Mouse (Mus musculus): ENCODE results near the gene Pcgf5. TPM values are rescaled to one million over a fixed set of nuclear protein-coding genes. Genes with fewer than 3 reads are reported as not detected.

Gene Pcgf5
- polyA plus RNA-seq, 1 experiment from 2014 or later: 12.3 TPM

GRCm38 (mm10) chr19:36377729-36378128 lies 29.6 kb downstream of the Pcgf5 start:
- no peak; the same call in 1 of the 2 replicates for ATAC-seq
- Histone ChIP-seq H3K36me3 (ENCODE audit: control insufficient read depth, insufficient read depth) (no peaks in the 10 kb centered on the region), H3K27ac (ENCODE audit: low read length) (no peak overlapping the region), H3K4me3 (replicated peaks; ENCODE audit: low read length) (no peak overlapping the region), H3K4me1 (replicated peaks; ENCODE audit: control insufficient read depth, insufficient read depth, low read length) (no peaks in the 10 kb centered on the region), H3K27me3 (replicated peaks; ENCODE audit: control insufficient read depth, insufficient read depth, low read length) (no peaks in the 10 kb centered on the region), H3K9me3 (ENCODE audit: control insufficient read depth, low read length) (no peaks in the 10 kb centered on the region), H3K4me2 (ENCODE audit: low read length) (no peak overlapping the region), H3K9ac (replicated peaks; ENCODE audit: low read depth, low read length) (no peak overlapping the region)
- WGBS: 78% methylated on average over 7 of the region's 7 CpGs

- 59% methylated on average over 15 of the region's 15 CpGs for WGBS
- ATAC-seq: no peak
- H3K27me3 ChIP-seq (replicated peaks; ENCODE audit: control insufficient read depth, insufficient read depth, low read length): no peaks in the 10 kb centered on the region
Observed at GRCm38 (mm10) chr19:36378511-36379232, 30.6 kb downstream of the Pcgf5 start.

GRCm38 (mm10) chr19:36382901-36383300 lies 34.8 kb downstream of the Pcgf5 start:
- WGBS: 89% methylated on average over 3 of the region's 3 CpGs
- Histone ChIP-seq H3K4me1 (replicated peaks; ENCODE audit: control insufficient read depth, insufficient read depth, low read length) (no peaks in the 10 kb centered on the region), H3K9me3 (ENCODE audit: control insufficient read depth, low read length) (no peaks in the 10 kb centered on the region), H3K4me2 (ENCODE audit: low read length) (no peak overlapping the region), H3K36me3 (ENCODE audit: control insufficient read depth, insufficient read depth) (no peaks in the 10 kb centered on the region), H3K4me3 (replicated peaks; ENCODE audit: low read length) (no peak overlapping the region), H3K27ac (ENCODE audit: low read length) (no peak overlapping the region), H3K9ac (replicated peaks; ENCODE audit: low read depth, low read length) (no peak overlapping the region), H3K27me3 (replicated peaks; ENCODE audit: control insufficient read depth, insufficient read depth, low read length) (no peaks in the 10 kb centered on the region)
- ATAC-seq: no peak

More at GRCm38 (mm10) chr19:36378511-36379232, 30.6 kb downstream of the Pcgf5 start:
- Histone ChIP-seq H3K36me3 (ENCODE audit: control insufficient read depth, insufficient read depth) (no peaks in the 10 kb centered on the region), H3K4me1 (replicated peaks; ENCODE audit: control insufficient read depth, insufficient read depth, low read length) (no peaks in the 10 kb centered on the region), H3K27ac (ENCODE audit: low read length) (no peak overlapping the region), H3K4me3 (replicated peaks; ENCODE audit: low read length) (no peak overlapping the region), H3K9me3 (ENCODE audit: control insufficient read depth, low read length) (no peaks in the 10 kb centered on the region), H3K4me2 (ENCODE audit: low read length) (no peak overlapping the region), H3K9ac (replicated peaks; ENCODE audit: low read depth, low read length) (no peak overlapping the region)

- WGBS: 91% methylated on average over 5 of the region's 5 CpGs
- H3K36me3 ChIP-seq (ENCODE audit: control insufficient read depth, insufficient read depth): no peaks in the 10 kb centered on the region
- no peaks in the 10 kb centered on the region for H3K9me3 ChIP-seq (ENCODE audit: control insufficient read depth, low read length)
- no peak overlapping the region for H3K4me2 ChIP-seq (ENCODE audit: low read length)
- ATAC-seq: no peak
- H3K4me3 ChIP-seq (replicated peaks; ENCODE audit: low read length): no peak overlapping the region
- H3K27me3 ChIP-seq (replicated peaks; ENCODE audit: control insufficient read depth, insufficient read depth, low read length): no peaks in the 10 kb centered on the region
- no peak overlapping the region for H3K27ac ChIP-seq (ENCODE audit: low read length)
- no peak overlapping the region for H3K9ac ChIP-seq (replicated peaks; ENCODE audit: low read depth, low read length)
- H3K4me1 ChIP-seq (replicated peaks; ENCODE audit: control insufficient read depth, insufficient read depth, low read length): no peaks in the 10 kb centered on the region
Observed at GRCm38 (mm10) chr19:36383977-36384376, 35.9 kb downstream of the Pcgf5 start.

GRCm38 (mm10) chr19:36384426-36384825 lies 36.3 kb downstream of the Pcgf5 start:
- Histone ChIP-seq H3K9me3 (ENCODE audit: control insufficient read depth, low read length) (no peaks in the 10 kb centered on the region), H3K4me2 (ENCODE audit: low read length) (no peak overlapping the region), H3K36me3 (ENCODE audit: control insufficient read depth, insufficient read depth) (no peaks in the 10 kb centered on the region), H3K27me3 (replicated peaks; ENCODE audit: control insufficient read depth, insufficient read depth, low read length) (no peaks in the 10 kb centered on the region), H3K9ac (replicated peaks; ENCODE audit: low read depth, low read length) (no peak overlapping the region), H3K4me3 (replicated peaks; ENCODE audit: low read length) (no peak overlapping the region), H3K27ac (ENCODE audit: low read length) (no peak overlapping the region), H3K4me1 (replicated peaks; ENCODE audit: control insufficient read depth, insufficient read depth, low read length) (no peaks in the 10 kb centered on the region)
- no peak for ATAC-seq
- WGBS: 15% methylated on average over 2 of the region's 2 CpGs

- H3K9me3 ChIP-seq (ENCODE audit: control insufficient read depth, low read length): no peaks in the 10 kb centered on the region
- no peak overlapping the region for H3K9ac ChIP-seq (replicated peaks; ENCODE audit: low read depth, low read length)
- H3K4me3 ChIP-seq (replicated peaks; ENCODE audit: low read length): no peak overlapping the region
- 68% methylated on average over 5 of the region's 5 CpGs for WGBS
- no peak for ATAC-seq
- no peaks in the 10 kb centered on the region for H3K36me3 ChIP-seq (ENCODE audit: control insufficient read depth, insufficient read depth)
- H3K4me2 ChIP-seq (ENCODE audit: low read length): no peak overlapping the region
- H3K27ac ChIP-seq (ENCODE audit: low read length): no peak overlapping the region
- H3K27me3 ChIP-seq (replicated peaks; ENCODE audit: control insufficient read depth, insufficient read depth, low read length): no peaks in the 10 kb centered on the region
- H3K4me1 ChIP-seq (replicated peaks; ENCODE audit: control insufficient read depth, insufficient read depth, low read length): no peaks in the 10 kb centered on the region
Observed at GRCm38 (mm10) chr19:36388502-36388901, 40.4 kb downstream of the Pcgf5 start.

GRCm38 (mm10) chr19:36390714-36391113 lies 42.6 kb downstream of the Pcgf5 start:
- 67% methylated on average over 1 of the region's 1 CpGs for WGBS
- Histone ChIP-seq H3K27me3 (replicated peaks; ENCODE audit: control insufficient read depth, insufficient read depth, low read length) (no peaks in the 10 kb centered on the region), H3K9me3 (ENCODE audit: control insufficient read depth, low read length) (no peaks in the 10 kb centered on the region), H3K4me1 (replicated peaks; ENCODE audit: control insufficient read depth, insufficient read depth, low read length) (no peaks in the 10 kb centered on the region), H3K36me3 (ENCODE audit: control insufficient read depth, insufficient read depth) (no peaks in the 10 kb centered on the region), H3K4me3 (replicated peaks; ENCODE audit: low read length) (no peak overlapping the region), H3K27ac (ENCODE audit: low read length) (no peak overlapping the region), H3K4me2 (ENCODE audit: low read length) (no peak overlapping the region), H3K9ac (replicated peaks; ENCODE audit: low read depth, low read length) (no peak overlapping the region)
- no peak for ATAC-seq

- Histone ChIP-seq H3K4me2 (ENCODE audit: low read length) (no peak overlapping the region), H3K4me3 (replicated peaks; ENCODE audit: low read length) (no peak overlapping the region), H3K9me3 (ENCODE audit: control insufficient read depth, low read length) (no peaks in the 10 kb centered on the region), H3K4me1 (replicated peaks; ENCODE audit: control insufficient read depth, insufficient read depth, low read length) (no peaks in the 10 kb centered on the region), H3K9ac (replicated peaks; ENCODE audit: low read depth, low read length) (no peak overlapping the region), H3K27ac (ENCODE audit: low read length) (no peak overlapping the region), H3K27me3 (replicated peaks; ENCODE audit: control insufficient read depth, insufficient read depth, low read length) (no peaks in the 10 kb centered on the region), H3K36me3 (ENCODE audit: control insufficient read depth, insufficient read depth) (no peaks in the 10 kb centered on the region)
- no peak for ATAC-seq
- 79% methylated on average over 3 of the region's 3 CpGs for WGBS
Observed at GRCm38 (mm10) chr19:36398500-36398899, 50.4 kb downstream of the Pcgf5 start.

GRCm38 (mm10) chr19:36408352-36409100 lies 60.4 kb downstream of the Pcgf5 start:
- no peaks in the 10 kb centered on the region for H3K36me3 ChIP-seq (ENCODE audit: control insufficient read depth, insufficient read depth)
- no peaks in the 10 kb centered on the region for H3K27me3 ChIP-seq (replicated peaks; ENCODE audit: control insufficient read depth, insufficient read depth, low read length)
- peaks cover 5% of the 10 kb centered on the region; the same call in 1 of the 2 replicates for H3K4me1 ChIP-seq (replicated peaks; ENCODE audit: control insufficient read depth, insufficient read depth, low read length)
- H3K9me3 ChIP-seq (ENCODE audit: control insufficient read depth, low read length): no peaks in the 10 kb centered on the region
- no peak overlapping the region for H3K9ac ChIP-seq (replicated peaks; ENCODE audit: low read depth, low read length)
- no peak overlapping the region for H3K27ac ChIP-seq (ENCODE audit: low read length)
- no peak overlapping the region for H3K4me3 ChIP-seq (replicated peaks; ENCODE audit: low read length)
- 64% methylated on average over 10 of the region's 10 CpGs for WGBS
- no peak overlapping the region for H3K4me2 ChIP-seq (ENCODE audit: low read length)
- ATAC-seq: no peak
